Mouse (Mus musculus) right cerebral cortex, postnatal 25 days (tissue): ENCODE results near the gene Tbl1xr1.

Source experiments
- DNase-seq: peaks from one replicate; pipeline ENCODE4 v3.0.0; 2022

The Tbl1xr1 gene

GRCm38 (mm10) chr3:22223023-22223422 is 146.6 kb downstream of the Tbl1xr1 start:
- DNase-seq = no peak

GRCm38 (mm10) chr3:22228052-22228451 is 151.6 kb downstream of the Tbl1xr1 start:
- DNase-seq = no peak

- DNase-seq = no peak
Observed at GRCm38 (mm10) chr3:22230635-22231034, 154.2 kb downstream of the Tbl1xr1 start.

GRCm38 (mm10) chr3:22238106-22238900 is 161.9 kb downstream of the Tbl1xr1 start:
- no peak for DNase-seq
